Mouse (Mus musculus): ENCODE measurements around the gene St6galnac1. TPM values are rescaled to one million over a fixed set of nuclear protein-coding genes. Genes with fewer than 3 reads are reported as not detected.
"Not testable (repeated sequence)": the region's sequence is repeated elsewhere in the genome, so short reads cannot be mapped to it uniquely, and the experiment has no call there.

The St6galnac1 gene
- not detected in 2 replicates for polyA plus RNA-seq (2014; fragmentation: Nextera tagmentation; extraction: Ambion mirVana)

DNA sequence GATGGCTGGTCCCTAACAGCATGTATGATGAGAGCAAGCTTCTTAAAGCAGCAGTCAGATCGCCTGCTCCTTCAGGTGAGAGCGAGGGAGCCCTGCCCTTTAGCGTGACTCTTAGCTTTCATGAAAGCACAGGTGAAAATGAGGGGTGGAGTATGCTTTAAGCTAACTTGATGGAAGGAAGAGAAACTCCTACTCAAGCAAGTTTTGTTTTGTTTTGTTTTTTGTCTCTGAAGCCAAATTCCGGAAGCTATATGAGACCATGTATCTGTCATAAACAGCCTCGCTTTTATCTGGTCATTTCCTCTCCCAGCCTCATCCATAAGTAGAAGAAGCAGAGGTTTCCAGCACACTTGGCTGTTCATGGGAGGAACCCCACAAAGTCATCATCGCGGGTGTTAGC lies at the start of gene St6galnac1:
Gene St6galnac1 (minus strand): TSS at position 101 of the 400 bp plus-strand sequence.
- DNase-seq (ENCODE audit: low spot score), result no peak

DNA sequence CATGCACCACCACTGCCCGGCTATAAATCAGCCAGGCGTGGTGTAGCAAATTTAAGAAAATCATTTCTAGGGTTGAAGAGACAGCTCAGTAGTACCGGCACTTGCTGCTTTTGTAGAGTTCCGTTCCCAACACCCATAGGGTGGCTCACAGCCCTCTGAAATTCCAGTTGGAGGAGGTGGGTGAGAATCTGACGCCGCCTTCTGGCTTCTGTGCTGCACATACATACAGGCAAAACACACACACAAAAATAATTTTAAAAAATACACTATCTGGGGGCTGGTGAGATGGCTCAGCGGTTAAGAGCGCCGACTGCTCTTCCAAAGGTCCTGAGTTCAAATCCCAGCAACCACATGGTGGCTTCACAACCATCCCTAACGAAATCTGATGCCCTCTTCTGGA lies 48.6 kb upstream of the St6galnac1 start:
- not testable (repeated sequence) for H3K4me2 ChIP-seq; H3K9ac ChIP-seq (ENCODE audit: low read depth, low read length); H3K9me3 ChIP-seq (ENCODE audit: control insufficient read depth, low read length); H3K4me3 ChIP-seq (ENCODE audit: low read depth, low read length); H3K36me3 ChIP-seq (ENCODE audit: control insufficient read depth, insufficient read depth, low read length); ATAC-seq (replicated peaks; ENCODE audit: low FRiP score); H3K27me3 ChIP-seq (replicated peaks; ENCODE audit: control insufficient read depth, insufficient read depth, low read length); H3K27ac ChIP-seq (ENCODE audit: low read depth, low read length); DNase-seq (ENCODE audit: low spot score)
- WGBS, result 90% methylated on average over 10 of the region's 10 CpGs
- peaks cover 11% of the 10 kb centered on the region for H3K4me1 ChIP-seq (replicated peaks; ENCODE audit: control insufficient read depth, insufficient read depth, low read length)

More for the DNA sequence above, at the start of gene St6galnac1:
- Histone ChIP-seq H3K36me3 (ENCODE audit: control insufficient read depth, insufficient read depth, low read length) (no peaks in the 10 kb centered on the region), H3K9ac (ENCODE audit: low read depth, low read length) (no peak within 1 kb of the TSS), H3K27ac (ENCODE audit: low read depth, low read length) (no peak within 1 kb of the TSS), H3K4me3 (ENCODE audit: low read depth, low read length) (no peak within 1 kb of the TSS), H3K27me3 (replicated peaks; ENCODE audit: control insufficient read depth, insufficient read depth, low read length) (no peaks in the 10 kb centered on the region), H3K4me2 (no peak within 1 kb of the TSS), H3K4me1 (replicated peaks; ENCODE audit: control insufficient read depth, insufficient read depth, low read length) (no peaks in the 10 kb centered on the region), H3K9me3 (ENCODE audit: control insufficient read depth, low read length) (no peaks in the 10 kb centered on the region)
- ATAC-seq (replicated peaks; ENCODE audit: low FRiP score), result no peak
- WGBS, result 81% methylated on average over 7 of the region's 7 CpGs

DNA sequence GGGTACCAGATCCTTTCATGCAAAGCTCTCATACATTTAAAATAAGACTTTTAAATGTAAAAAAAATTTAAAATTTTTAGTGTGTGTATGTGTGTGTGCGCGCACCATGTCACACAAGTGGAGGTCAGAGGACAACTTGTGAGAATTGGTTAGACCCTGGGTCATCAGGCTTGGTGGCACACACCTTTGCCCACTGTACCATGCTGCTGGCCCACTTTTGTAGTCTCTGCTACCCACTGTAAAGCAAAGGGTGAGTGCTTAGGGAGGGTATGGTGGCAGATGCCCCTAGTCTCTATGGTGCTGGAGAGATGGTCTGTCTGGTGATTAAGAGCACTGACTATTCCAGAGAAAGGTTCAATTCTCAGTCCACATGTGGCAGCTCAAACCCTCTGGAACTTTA lies 47.9 kb upstream of the St6galnac1 start:
- Histone ChIP-seq H3K27me3 (replicated peaks; ENCODE audit: control insufficient read depth, insufficient read depth, low read length) (peaks cover 3% of the 10 kb centered on the region; the same call in 1 of the 2 replicates), H3K9me3 (ENCODE audit: control insufficient read depth, low read length) (no peaks in the 10 kb centered on the region), H3K4me1 (replicated peaks; ENCODE audit: control insufficient read depth, insufficient read depth, low read length) (peaks cover 8% of the 10 kb centered on the region), H3K36me3 (ENCODE audit: control insufficient read depth, insufficient read depth, low read length) (no peaks in the 10 kb centered on the region), H3K4me3 (ENCODE audit: low read depth, low read length) (no peak overlapping the region), H3K9ac (ENCODE audit: low read depth, low read length) (no peak overlapping the region), H3K4me2 (no peak overlapping the region), H3K27ac (ENCODE audit: low read depth, low read length) (no peak overlapping the region)
- ATAC-seq (replicated peaks; ENCODE audit: low FRiP score) (no peak), DNase-seq (ENCODE audit: low spot score) (no peak)
- 90% methylated on average over 2 of the region's 2 CpGs for WGBS

DNA sequence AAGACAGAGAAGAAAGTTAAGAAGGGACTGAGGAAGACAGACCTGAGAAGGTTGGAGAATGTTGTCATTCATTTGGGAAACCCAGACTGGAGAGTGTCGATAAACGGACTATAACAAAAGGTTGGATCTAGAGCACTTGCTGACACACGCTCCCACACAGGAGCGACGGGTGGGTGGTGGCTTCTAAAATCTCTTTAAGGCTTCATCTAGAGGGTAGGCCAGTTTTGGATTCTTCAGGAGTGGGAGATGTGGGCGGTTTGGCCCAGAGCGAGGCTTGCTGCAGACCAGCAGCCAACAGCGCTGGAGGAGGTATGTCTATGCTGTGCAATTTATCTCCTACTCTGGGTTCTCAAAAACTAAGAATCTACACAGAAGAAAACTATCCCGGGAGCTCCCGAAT lies 47.3 kb upstream of the St6galnac1 start:
- H3K4me3 ChIP-seq (ENCODE audit: low read depth, low read length), result no peak overlapping the region
- H3K4me1 ChIP-seq (replicated peaks; ENCODE audit: control insufficient read depth, insufficient read depth, low read length), result peaks cover 3% of the 10 kb centered on the region; the same call in 1 of the 2 replicates
- peaks cover 3% of the 10 kb centered on the region; the same call in 1 of the 2 replicates for H3K27me3 ChIP-seq (replicated peaks; ENCODE audit: control insufficient read depth, insufficient read depth, low read length)
- H3K36me3 ChIP-seq (ENCODE audit: control insufficient read depth, insufficient read depth, low read length), result no peaks in the 10 kb centered on the region
- no peak overlapping the region for H3K4me2 ChIP-seq
- WGBS, result 90% methylated on average over 10 of the region's 10 CpGs
- H3K9ac ChIP-seq (ENCODE audit: low read depth, low read length), result no peak overlapping the region
- no peak for DNase-seq (ENCODE audit: low spot score)
- no peak overlapping the region for H3K27ac ChIP-seq (ENCODE audit: low read depth, low read length)
- ATAC-seq (replicated peaks; ENCODE audit: low FRiP score), result no peak
- no peaks in the 10 kb centered on the region for H3K9me3 ChIP-seq (ENCODE audit: control insufficient read depth, low read length)

DNA sequence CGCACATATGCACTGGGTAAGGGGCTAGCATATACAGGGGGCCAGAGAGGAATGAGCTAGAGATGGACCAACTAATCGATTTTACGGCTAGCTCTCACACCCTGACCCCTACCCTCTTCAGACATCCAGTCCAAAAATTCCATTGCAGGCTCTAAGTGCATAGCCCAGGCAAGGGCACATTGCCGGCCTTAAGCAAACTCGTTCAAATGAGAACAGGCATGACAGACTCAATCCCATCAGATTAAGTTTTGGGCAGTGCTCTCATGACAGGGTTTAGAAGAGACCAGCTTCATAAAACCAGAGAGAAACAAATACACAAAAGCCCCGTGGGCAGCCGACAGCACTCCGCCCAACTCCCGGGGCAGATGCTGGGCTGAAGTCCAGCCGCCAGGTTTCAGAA lies 46.9 kb upstream of the St6galnac1 start:
- 81% methylated on average over 10 of the region's 10 CpGs for WGBS
- H3K4me2 ChIP-seq, result no peak overlapping the region
- no peaks in the 10 kb centered on the region for H3K36me3 ChIP-seq (ENCODE audit: control insufficient read depth, insufficient read depth, low read length)
- H3K4me1 ChIP-seq (replicated peaks; ENCODE audit: control insufficient read depth, insufficient read depth, low read length), result peaks cover under 1% of the 10 kb centered on the region; the same call in 1 of the 2 replicates
- H3K4me3 ChIP-seq (ENCODE audit: low read depth, low read length), result no peak overlapping the region
- H3K27ac ChIP-seq (ENCODE audit: low read depth, low read length), result no peak overlapping the region
- H3K9ac ChIP-seq (ENCODE audit: low read depth, low read length), result no peak overlapping the region
- H3K27me3 ChIP-seq (replicated peaks; ENCODE audit: control insufficient read depth, insufficient read depth, low read length), result peaks cover 2% of the 10 kb centered on the region; the same call in 1 of the 2 replicates
- ATAC-seq (replicated peaks; ENCODE audit: low FRiP score) (no peak), DNase-seq (ENCODE audit: low spot score) (no peak)
- no peaks in the 10 kb centered on the region for H3K9me3 ChIP-seq (ENCODE audit: control insufficient read depth, low read length)

DNA sequence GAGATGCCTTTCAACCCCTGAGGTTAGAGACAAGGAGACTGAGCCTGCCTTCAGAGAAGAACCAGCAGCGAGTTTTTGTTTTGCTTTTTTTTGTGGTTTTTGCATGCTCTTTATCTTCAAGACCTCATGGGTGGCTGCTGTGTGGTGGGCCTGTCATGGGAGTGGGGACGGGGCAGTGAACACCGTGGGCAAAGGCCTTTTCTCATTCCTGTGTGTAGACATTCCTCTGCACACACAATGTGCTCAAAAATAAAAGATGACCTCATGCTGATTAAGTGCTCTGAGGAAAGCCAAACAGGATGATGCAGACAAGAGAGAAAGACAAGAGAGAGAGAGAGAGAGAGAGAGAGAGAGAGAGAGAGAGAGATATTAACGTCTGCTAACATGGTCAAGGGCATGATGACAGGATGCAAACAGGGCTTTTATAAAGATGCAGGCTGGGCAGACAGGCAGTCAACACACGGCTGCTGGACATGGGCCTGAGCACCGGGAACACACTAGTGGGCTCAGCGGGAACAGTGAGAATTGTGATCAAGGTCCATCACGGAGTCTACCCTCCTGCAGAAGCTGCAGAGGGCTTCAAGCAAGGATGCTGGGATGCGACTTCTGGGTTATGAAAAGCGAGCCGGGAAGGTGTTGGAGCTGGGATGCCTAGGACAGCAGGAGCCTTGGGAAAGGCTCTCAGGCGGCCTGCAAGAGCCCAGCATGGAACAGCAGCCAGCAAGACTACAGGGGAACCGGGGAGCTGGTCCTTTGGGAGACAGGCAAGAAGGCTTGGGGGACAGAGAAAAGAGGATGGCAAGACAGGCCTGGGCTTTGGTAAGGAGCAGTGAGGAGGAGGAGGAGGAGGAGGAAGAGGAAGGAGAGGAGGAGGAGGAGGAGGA lies 46.0 kb upstream of the St6galnac1 start:
- no peak overlapping the region for H3K4me2 ChIP-seq
- no peaks in the 10 kb centered on the region for H3K9me3 ChIP-seq (ENCODE audit: control insufficient read depth, low read length)
- no peaks in the 10 kb centered on the region; the same call in 1 of the 2 replicates for H3K4me1 ChIP-seq (replicated peaks; ENCODE audit: control insufficient read depth, insufficient read depth, low read length)
- H3K27me3 ChIP-seq (replicated peaks; ENCODE audit: control insufficient read depth, insufficient read depth, low read length), result no peaks in the 10 kb centered on the region; the same call in 1 of the 2 replicates
- H3K27ac ChIP-seq (ENCODE audit: low read depth, low read length), result no peak overlapping the region
- no peak for DNase-seq (ENCODE audit: low spot score)
- no peak overlapping the region for H3K4me3 ChIP-seq (ENCODE audit: low read depth, low read length)
- H3K36me3 ChIP-seq (ENCODE audit: control insufficient read depth, insufficient read depth, low read length), result no peaks in the 10 kb centered on the region
- WGBS, result 61% methylated on average over 13 of the region's 13 CpGs
- no peak for ATAC-seq (replicated peaks; ENCODE audit: low FRiP score)
- no peak overlapping the region for H3K9ac ChIP-seq (ENCODE audit: low read depth, low read length)

DNA sequence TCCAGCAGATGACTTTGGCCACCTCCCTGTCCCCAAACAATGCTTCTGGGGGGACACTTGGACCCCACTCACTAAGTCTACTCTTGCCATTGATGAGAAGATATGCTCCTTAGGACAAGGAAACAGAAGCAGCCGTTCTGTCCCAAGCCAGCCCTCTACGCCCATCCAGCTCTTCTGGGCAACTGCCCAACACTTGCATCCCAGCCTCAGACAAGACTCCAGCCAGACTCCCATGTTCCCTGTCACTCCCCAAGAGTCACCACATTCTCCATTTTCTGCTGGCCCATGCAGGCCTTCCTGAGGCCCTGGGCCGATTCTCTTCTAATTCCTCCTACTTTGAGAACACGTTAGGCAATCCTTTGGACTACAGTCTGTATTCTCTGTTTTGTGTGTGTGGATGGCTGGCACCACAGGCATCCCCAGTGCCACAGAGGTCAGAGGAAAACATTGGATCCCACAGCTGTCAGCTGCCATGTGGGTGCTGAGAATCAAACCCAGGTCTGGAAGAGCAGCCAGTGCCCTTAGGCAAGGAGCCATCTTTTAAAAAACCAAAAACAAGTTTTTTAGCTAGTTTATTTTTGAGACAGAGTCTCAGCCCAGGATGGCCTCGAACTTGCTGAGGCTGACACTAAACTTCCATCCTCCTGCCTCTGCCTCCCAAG lies 44.8 kb upstream of the St6galnac1 start:
- H3K27ac ChIP-seq (ENCODE audit: low read depth, low read length), result no peak overlapping the region
- peaks cover 4% of the 10 kb centered on the region for H3K4me1 ChIP-seq (replicated peaks; ENCODE audit: control insufficient read depth, insufficient read depth, low read length)
- no peaks in the 10 kb centered on the region for H3K36me3 ChIP-seq (ENCODE audit: control insufficient read depth, insufficient read depth, low read length)
- no peak overlapping the region for H3K9ac ChIP-seq (ENCODE audit: low read depth, low read length)
- no peaks in the 10 kb centered on the region for H3K27me3 ChIP-seq (replicated peaks; ENCODE audit: control insufficient read depth, insufficient read depth, low read length)
- 88% methylated on average over 5 of the region's 5 CpGs for WGBS
- ATAC-seq (replicated peaks; ENCODE audit: low FRiP score) (no peak), DNase-seq (ENCODE audit: low spot score) (no peak)
- H3K9me3 ChIP-seq (ENCODE audit: control insufficient read depth, low read length), result no peaks in the 10 kb centered on the region
- no peak overlapping the region for H3K4me3 ChIP-seq (ENCODE audit: low read depth, low read length)
- H3K4me2 ChIP-seq, result no peak overlapping the region

DNA sequence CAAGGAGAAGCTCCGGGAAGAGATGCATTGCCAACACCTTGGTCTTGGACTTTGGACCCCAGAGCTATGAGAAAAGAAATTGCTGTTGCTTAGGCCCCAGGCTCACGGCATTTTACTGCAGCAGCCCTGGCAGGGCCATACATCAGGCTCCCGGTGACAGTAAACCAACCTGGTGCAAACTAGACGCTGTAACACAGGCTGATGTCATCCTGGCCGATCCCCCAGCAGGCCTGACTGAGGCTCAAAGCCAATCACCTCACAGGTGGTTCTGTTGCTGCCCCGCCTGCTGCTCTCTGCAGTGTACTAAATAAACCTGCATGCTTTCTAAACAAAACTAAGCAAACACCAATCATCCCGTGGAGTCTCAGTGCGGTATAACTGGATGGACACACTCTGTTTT lies 43.4 kb upstream of the St6galnac1 start:
- Histone ChIP-seq H3K27me3 (replicated peaks; ENCODE audit: control insufficient read depth, insufficient read depth, low read length) (no peaks in the 10 kb centered on the region), H3K9me3 (ENCODE audit: control insufficient read depth, low read length) (no peaks in the 10 kb centered on the region), H3K4me2 (no peak overlapping the region), H3K4me3 (ENCODE audit: low read depth, low read length) (no peak overlapping the region), H3K36me3 (ENCODE audit: control insufficient read depth, insufficient read depth, low read length) (no peaks in the 10 kb centered on the region), H3K27ac (ENCODE audit: low read depth, low read length) (no peak overlapping the region), H3K9ac (ENCODE audit: low read depth, low read length) (no peak overlapping the region), H3K4me1 (replicated peaks; ENCODE audit: control insufficient read depth, insufficient read depth, low read length) (peaks cover 18% of the 10 kb centered on the region)
- DNase-seq (ENCODE audit: low spot score) (no peak), ATAC-seq (replicated peaks; ENCODE audit: low FRiP score) (no peak)
- 54% methylated on average over 8 of the region's 8 CpGs for WGBS

All from liver, embryonic 11.5 days (tissue).